Mouse (Mus musculus): Measurements from ENCODE around the gene Sik1.

The Sik1 gene

DNA sequence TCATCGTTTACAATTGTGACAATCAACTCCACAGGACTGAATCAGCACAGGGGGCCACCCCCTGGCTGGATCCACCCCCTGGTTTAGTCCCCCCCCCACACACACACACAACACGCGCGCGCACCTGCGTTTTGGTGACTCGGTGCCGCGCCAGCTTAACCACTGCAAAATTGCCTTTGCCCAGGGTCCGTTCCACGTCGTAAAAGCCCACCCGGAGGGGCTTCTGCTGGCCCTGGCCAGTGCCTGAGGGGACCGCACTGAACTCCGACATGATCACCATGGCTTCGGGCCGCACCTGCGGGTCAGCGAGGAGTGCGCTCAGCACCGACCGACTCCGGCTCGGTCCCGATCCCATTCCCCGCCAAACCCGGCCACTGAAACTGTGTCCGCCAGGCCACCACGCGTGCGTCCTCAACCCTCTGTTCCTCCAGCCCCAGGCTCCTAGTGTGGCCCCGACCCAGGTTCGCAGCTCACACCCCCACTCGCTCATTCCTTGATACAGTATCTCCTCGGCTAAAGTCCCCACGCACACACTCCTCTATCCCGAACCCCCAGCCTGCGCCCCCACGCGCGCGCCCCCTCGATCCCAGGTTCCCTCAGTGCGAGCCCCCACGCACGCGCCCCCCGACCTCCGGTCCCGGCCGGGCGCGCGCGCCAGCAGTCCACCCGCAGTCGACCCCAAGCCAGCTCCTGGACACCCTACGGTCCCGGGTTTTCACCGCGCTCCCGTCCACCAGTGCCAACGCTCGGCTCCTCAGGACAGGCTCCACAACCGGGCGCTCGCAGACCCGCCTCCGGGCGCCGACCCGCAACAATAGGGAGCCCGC lies 621 bp downstream of the Sik1 start:
- DNase-seq (ENCODE audit: low spot score), result no peak

DNA sequence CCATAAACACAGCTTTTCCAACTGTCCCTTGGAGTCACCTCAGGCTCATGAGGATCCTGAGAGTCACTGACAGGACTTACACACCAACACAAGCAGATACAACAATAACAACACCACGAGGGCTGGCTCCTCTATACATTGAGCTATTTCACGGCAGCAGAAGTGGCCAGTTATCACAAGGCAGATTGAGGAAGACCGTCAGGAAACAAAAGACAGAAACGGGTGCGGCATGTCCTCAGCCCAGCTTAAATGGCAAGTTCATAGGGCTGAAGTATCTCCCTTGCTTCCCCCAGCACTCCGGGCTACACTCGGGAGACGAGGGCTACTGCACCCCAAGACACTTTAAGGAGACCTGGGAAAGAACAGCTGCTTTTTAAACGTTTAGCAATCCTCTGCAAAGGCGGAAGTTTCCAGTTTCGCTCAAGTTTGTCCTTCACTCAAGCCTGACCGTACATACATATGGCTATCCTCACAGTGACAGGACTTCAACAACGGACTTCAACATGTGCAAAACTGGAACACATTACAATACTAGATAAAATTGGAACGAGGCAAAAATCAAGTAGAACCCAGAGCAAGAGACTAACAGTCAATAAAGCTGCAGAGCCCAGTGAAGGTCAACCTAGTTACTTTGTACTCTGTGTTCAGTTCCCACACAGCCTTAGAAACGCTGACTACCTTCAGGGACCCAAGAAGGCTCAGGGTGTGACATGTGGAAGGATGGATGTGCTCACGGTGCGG lies 2.0 kb downstream of the Sik1 start:
- no peak for DNase-seq (ENCODE audit: low spot score)

DNA sequence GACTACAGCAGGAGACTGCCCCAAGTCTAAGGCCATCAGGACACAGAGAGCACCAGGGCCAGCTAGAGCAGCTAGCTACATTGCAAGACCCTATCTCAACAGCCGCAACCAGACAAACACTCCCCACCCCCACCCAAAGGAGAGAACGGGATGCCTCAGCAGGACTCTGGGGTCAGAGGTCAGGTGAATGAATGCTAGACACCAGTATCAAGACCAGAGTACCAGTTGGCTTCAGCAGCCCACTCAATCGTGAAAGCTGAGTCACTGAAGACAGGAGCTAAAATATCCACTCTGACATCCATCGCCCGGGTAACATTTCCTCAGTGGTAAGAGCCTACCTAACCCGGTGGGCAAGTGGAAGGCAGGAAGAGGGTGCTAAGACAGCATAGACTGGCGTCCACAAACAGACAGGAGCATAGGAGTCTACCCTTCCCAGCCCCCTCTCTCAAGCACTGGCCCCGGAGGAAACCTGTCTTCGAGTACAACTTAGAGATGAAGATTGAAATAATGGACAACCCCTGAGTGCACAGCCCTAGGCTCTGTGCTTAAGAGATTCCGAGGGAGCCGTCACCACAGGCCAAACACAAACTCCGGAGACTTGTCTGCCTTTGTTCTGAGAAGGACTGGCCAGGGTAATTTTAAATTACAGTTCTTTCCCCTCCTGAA lies 2.7 kb downstream of the Sik1 start:
- DNase-seq (ENCODE audit: low spot score), result no peak

DNA sequence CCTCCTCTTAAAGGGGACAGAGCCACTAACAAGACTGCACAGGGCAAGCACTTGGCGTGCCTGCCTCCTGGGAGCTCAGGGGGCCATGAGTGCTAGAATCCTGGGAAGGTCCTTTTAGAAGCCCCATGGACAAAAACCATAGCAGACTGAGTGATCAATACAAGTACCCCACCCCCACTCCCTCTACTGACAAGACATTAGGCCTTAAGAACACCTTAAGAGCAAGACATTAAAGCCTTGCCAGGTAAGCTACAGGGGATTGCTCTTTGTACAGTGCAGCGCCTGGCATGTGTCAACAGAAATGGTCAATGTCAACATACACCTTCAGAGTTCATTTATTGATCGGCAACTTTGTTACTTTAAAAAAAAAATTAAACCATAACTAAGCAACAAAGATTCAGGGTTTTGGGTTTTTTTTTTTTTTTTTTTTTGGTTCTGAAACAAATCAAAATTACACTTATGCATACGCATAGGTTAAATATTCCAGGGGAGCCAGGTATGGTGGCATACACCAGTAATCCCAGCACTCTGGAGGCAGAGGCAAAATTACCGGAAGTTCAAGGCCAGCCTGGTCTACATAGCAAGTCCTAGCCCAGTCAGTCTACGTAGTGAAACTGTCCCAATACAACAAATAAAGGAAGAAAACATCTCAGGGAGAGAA lies 3.7 kb downstream of the Sik1 start:
- DNase-seq (ENCODE audit: low spot score), result no peak

DNA sequence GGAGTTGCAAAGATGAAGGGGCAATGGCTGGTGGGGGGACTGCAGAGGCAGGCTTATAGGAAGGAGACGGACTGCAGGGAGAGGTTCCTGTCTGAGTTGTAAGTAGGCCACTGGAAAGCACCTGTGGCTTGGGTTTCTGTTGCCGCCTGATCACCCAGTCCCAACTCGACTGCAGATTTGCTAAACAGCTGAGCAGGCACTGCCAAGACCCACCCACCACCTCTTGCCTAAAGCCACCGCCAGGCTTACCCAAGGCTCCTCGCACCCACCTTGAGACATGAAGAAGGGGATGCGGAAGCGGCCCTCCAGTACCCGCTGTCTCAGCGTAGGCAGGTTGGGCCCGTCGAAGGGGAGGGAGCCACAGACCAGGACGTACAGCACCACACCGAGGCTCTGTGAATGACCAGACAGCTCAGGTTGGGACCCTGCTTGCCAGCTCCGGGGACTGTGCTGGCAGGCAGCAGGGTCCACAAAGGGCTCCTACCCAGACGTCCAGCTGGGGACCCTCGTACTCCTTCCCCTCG lies 5.1 kb downstream of the Sik1 start:
- no peak for DNase-seq (ENCODE audit: low spot score)

DNA sequence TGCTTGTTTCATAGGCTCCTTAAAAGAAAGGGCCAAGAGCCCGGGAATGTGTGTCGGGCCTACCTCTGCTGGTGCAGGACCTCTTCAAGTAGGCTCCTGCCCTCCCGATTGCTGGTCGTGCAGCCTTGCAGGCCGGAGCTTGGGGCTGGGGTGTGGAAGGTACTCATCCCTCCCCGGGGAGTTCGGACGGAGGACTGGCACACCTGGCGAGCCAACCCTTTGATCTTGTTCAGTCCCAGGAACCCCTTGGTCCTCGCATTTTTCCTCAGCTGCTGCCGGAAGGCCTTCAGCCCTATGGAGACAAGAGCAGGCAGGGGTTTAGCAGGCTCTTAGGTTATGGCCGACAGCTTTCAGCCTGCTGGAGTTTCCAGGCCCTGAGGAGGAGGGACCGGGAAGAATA lies 8.6 kb downstream of the Sik1 start:
- DNase-seq (ENCODE audit: low spot score), result no peak

DNA sequence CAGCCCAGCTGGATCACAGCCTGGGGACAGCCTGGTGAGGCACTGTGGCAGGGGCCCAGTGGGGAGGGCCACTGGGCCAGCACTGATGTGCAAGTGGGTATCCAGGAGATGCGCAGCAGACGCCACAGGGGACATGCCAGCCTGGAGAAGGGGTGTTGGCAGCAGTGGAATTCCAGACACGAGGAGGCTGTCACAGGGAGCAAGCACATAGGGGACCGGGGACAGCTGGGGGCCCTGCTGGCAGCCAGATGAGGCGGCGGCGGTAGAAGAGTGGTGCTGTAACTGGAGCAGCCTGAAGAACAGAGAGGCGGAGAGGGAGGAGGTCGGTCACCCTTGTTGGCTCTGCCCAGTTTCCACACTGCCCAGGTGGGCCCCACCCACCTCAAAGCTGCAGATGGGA lies 9.3 kb downstream of the Sik1 start:
- no peak for DNase-seq (ENCODE audit: low spot score)

DNA sequence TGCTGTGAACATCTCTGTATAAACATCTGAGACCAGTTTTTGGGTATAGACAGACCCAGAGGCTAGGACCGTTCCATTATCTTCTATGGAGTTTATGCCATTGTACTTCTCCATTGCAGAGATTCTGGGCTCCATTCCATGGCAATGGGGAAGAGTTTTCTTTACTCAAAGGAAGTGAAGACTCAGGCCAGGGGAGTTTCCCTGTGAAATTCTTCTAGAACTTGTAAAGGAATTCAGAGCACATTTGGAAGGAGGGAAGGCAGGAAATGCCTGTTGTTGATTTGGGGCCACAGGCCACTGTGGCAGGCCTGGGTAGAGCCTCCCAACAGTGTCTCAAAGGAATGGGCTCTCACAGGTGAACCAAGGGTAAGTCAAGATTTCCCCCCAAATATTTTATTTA lies 11.7 kb downstream of the Sik1 start:
- DNase-seq (ENCODE audit: low spot score), result no peak

DNA sequence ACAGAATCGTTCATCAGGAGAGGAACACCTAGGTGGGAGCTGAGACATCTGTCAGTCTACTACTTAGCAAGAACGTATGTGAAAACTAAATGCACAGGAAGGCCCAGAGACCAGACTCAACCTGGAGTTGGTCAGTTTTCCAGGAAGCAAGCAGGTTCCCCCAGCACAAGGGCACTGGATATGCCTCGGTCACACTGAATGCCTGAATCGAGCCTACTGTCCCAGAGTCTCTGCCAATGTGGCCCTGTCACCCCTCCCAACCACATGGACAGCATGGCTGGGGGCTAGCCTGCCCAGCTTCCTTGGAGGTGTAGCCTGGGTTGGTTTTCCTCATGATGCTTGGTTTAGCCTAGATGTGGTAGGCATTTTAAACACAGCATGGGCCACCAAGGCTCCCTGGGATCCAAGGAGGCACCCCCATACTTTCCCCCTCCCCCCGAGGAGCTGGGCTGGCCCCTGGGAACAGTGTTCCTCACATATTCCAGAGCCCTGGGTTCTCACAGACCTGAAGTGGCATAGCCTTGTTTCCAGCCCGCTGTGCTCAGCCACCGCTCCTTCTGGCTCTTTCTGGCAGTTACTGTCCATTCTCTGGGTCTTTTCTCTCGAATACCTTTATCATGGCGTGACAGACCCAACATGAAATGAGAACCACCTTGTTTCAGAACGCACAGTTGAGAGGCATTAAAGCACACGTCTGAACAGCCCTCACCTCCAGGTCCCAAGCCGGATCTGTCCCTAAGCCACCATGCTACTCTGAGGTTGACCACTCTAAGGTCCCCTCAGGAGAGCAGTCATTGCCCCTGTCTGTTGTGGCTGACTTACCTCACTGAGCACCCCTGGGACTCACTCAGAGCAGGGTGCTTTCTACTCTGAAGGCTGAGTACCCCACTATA lies 12.4 kb downstream of the Sik1 start:
- DNase-seq (ENCODE audit: low spot score), result no peak

DNA sequence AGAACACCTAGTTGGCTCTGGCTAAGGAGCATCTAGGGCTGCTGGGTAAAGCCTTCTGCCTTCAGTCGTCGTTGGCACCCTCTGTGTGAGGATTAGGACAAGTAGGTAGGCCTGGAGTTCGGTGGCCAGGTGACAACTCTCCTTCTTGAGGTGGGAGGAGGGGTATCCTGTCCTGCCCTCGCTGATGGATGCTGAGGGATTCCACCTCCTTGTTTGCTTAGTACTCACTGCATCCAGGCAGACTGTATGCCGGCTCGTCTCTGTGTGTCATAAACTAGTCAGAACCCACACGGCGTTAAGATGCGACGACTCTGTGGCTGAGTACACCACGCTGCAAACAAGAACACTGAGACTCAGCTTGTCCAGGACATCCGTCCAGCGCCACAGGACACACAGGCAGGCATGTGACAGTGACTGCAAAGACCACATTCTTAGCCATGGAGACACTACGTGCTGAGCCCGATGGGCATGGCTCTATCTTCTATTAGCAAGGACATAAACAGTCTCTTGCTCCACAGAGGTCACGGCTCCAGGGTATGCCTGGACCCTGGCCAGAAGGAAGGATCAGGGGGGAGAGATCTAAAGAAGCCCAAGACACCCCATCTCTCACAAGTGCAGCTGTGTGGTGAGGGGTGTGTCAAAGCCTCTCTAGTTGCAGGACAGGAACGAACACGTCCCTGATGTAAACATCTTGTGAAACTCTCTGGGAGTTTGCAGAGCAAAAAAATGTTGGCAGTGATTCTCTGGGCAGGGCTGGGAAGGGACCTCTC lies 13.6 kb downstream of the Sik1 start:
- no peak for DNase-seq (ENCODE audit: low spot score)

DNA sequence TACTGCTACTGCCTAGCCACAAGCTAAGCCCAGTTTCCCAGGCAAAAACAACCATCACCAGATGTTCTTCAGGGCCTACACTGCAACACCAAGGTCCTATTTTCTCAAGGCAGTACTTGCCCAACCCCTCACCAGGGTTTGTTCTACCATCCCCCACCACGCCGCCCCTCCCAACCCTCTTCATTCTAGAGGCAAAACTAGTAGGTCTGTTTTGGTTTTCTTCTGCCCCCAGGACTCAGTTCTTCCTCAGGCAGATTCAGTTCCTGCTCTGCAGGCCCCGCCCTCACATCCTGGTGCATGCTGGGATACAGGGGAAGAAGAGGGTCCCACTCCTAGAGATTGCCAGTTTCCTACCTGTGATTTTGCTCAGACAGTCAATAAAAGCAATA lies 14.2 kb downstream of the Sik1 start:
- DNase-seq (ENCODE audit: low spot score), result no peak

DNA sequence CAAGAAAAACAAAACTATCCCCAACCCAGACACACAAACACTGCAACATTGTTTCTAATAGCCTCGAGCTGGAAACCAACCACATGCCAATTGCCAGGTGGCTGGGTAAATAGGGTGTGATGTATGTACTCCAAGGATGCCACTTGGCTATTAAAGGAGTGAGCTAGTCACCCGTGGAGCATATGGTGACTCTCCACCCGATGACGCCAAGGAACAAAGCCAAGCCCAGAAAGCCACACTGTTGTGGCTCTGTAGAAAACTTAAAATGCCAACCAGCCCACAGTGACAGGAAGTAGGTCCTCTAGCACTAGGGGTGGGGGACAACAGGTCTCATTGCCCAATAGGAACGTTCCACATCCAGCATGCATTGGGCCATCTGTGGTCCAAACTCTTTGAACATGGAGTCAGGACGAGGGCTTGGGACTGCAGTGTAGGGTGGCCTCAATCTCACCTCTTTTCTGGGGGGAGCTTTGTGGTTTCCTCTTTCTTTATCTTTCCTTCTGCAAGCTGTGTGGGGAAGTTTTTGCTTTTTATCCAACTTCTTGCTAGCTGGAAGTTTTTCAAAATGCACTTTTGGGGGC lies 15.1 kb downstream of the Sik1 start:
- no peak for DNase-seq (ENCODE audit: low spot score)

DNA sequence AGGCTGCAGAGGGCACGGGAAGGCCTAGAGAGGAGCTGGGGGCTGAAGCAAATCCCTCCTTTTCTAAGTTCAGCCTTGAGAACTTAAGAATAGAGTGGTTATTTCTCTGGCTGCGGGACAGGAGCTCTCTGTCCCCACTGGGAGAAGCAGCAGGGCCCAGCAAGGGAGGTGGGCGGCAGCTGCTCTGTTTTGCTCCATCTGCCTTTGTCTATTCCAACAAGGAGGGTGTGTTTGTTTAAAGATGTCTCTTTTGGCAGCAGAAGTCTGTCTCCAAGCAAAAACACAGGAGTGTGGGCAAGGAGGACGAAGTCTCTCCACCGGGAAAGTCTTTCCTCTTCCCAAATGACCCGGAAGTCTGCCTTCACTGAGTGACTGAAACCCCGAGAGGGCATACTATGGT lies 18.8 kb downstream of the Sik1 start:
- no peak for DNase-seq (ENCODE audit: low spot score)

DNA sequence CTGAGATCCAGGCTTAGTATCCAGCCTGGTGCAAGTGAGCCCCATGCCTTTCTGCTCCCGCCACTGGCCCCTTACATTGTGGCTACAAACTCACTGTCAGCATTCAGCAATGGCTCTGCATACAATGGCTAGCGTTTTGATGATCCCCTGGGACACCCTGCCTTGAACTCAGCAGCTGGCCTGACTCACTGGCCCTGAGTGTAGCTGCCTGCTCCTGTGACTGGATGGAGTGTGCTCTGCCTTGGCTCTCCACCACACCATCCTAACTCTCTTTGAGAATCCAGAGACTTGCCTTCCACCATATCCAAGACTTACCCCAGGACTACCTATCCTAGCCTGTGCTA lies 19.4 kb downstream of the Sik1 start:
- no peak for DNase-seq (ENCODE audit: low spot score)

DNA sequence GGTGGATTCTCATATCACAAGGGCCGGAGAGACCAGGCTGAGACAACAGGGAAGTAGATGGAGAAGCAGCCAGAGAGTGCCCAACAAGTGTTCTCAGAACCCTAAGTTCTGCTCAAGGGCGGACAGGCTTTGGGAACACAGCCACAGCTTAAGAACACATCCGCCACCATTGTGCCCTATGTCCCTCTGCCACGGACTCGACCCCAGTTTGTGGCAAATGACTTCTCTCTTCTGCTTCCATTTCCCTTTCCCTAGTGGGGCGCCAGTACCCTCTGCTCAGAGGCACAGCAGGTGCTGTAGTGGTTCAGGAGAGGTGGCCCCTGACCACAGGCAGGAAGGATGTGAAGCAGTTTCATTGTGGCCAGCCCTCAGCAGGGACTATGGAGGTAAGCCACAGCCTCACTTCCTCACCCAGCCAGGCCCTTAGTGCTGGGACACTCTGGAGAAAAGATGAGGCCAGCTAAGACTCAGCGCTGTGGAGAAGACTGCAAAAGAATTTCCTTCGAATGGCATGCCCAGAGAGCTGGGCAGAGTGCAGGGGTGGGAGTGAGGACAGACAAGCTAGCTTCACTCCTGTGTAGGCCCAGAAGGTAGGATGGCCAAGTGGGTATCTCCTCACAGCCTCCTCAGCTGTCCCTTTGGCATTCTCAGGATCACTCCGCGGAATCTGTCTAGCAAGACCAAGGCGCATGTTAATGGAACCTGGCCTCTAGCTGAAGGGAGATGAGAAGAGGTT lies 19.9 kb downstream of the Sik1 start:
- DNase-seq (ENCODE audit: low spot score), result no peak

DNA sequence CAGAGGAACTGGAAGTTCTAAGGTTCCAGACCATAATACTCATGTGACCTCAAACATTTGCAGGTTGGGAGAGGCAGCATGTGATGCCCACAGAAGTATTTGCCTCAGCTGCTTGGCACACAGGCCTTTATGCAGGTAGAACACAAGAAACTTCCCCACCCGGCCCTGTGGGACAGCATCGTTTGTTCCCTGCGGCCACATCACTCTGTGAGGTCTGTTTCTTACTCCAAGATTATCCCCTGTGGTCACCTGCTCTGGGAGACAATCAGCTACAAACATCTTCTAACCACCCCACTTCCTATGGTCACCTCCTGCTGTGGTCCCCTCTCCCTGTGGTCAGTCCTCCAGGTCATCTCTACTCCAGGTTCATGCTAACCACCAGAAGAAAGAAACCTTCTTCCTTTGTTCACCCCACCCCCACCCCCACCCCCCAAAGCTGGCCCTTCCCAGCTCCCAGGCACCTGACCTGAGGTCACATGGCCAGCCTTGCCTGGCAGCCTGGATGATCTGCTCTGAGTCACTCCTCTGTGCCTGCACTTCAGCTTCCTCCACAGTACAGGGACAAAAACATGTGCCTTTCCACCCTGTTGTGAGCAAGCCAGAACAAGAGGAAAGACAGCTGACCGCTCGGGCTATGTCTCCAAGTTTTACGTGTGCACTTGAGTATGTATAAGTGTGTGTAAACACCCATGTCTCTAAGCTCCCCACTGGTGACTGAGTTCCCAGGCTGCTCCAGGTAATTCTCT lies 21.1 kb downstream of the Sik1 start:
- DNase-seq (ENCODE audit: low spot score), result no peak

DNA sequence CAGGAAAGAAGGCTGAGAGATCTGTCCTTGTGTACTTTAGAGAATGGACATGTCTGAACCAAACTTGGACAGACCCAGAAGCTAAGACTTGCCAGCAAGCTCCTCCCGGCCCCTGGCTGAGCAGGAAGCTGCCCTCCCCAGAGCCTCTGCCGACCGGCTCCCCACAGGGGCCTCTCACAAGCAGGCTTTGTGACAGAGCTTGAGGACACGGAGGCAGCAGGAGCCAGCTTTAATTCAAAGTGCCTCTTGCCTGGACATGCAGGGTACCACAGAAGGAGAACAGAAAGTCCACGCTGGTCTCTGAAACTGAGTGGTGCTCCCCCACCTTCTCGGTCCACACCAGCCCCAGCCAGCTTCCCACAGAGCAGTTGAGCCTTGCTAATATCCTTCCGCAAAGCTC lies 21.9 kb downstream of the Sik1 start:
- no peak for DNase-seq (ENCODE audit: low spot score)

DNA sequence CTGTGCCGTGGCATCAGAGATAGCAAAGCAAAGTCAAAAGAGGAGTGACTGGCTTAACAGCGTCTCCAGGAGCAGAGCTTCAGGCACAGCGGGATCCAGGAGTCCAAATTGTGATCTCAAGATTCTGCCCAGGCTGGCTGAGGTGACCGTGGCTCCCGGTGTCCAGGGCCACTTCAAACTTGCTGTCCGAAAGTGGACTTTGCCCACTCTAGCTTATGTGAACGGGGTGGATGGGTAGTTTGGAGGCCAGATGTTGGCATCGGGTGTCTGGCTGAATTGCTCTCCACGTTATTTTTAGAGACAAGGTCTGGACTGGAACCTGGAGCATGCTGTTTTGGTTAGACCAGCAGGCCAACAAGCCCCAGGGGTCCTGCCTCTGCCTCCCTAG lies 23.0 kb downstream of the Sik1 start:
- no peak for DNase-seq (ENCODE audit: low spot score)
